Mouse (Mus musculus) WW6 (cell line): Measurements from ENCODE around the gene Gm5725.
"Not testable (repeated sequence)": the region's sequence is repeated elsewhere in the genome, so short reads cannot be mapped to it uniquely, and the experiment has no call there.

Experiments used
- DNase-seq: peaks from one replicate; pipeline ENCODE4 v3.0.0-alpha.2; 2013; ENCODE audit warnings: low read depth, low spot score

Gene Gm5725

GRCm38 (mm10) chr7:21844167-21844566 lies at the start of gene Gm5725:
Gm5725 (minus strand) TSS chr7:21844267.
- DNase-seq = not testable (repeated sequence)

GRCm38 (mm10) chr7:21832051-21832450 lies 12.0 kb downstream of the Gm5725 start, which contains the start of gene Vmn1r135:
Vmn1r135 (plus strand) TSS chr7:21832351.
- not testable (repeated sequence) for DNase-seq

- not testable (repeated sequence) for DNase-seq
These were observed 47.4 kb downstream of the Gm5725 start, which contains the start of gene Gm4177 for GRCm38 (mm10) chr7:21796628-21797027. Gm4177 (minus strand) TSS chr7:21796728.
